Mouse (Mus musculus): ENCODE data around the gene Krt87. TPM values are rescaled to one million over a fixed set of nuclear protein-coding genes. Genes with fewer than 3 reads are reported as not detected.

The Krt87 gene
- polyA plus RNA-seq, 1 experiment from 2014 or later: 0.16 TPM

DNA sequence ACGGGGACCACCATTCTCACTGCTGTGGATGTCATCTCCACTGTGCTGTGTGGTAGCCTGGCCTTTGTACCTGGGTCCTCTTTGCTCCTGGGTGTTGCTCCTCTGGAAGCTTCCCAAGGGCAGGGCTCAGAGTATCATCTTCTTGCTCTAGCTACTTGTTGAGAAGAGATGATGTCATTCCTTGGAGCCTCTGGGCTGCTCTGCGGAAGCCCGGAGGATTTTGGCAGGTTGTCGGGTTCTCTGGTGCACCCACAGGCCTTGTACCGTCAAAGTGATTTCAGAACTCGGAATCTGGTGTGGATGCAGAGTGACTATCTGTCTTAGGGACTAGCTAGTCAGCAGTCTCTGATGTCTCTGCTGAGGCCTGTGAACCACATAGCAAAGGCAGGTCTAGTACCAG lies 53.5 kb downstream of the Krt87 start:
- no peak overlapping the region for H3K4me3 ChIP-seq (ENCODE audit: low read depth, low read length)
- no peak for ATAC-seq
- no peak overlapping the region for H3K4me2 ChIP-seq (replicated peaks; ENCODE audit: low read depth)
- H3K9ac ChIP-seq (ENCODE audit: low read depth, low read length): no peak overlapping the region
- H3K9me3 ChIP-seq (ENCODE audit: control insufficient read depth): no peaks in the 10 kb centered on the region
- H3K4me1 ChIP-seq (replicated peaks; ENCODE audit: control insufficient read depth, insufficient read depth, low read length): peaks cover 5% of the 10 kb centered on the region; the same call in 1 of the 2 replicates
- WGBS: 71% methylated on average over 6 of the region's 6 CpGs
- no peaks in the 10 kb centered on the region for H3K27me3 ChIP-seq (replicated peaks; ENCODE audit: control insufficient read depth, insufficient read depth, low read length)
- H3K36me3 ChIP-seq (ENCODE audit: control insufficient read depth, insufficient read depth): no peaks in the 10 kb centered on the region
- H3K27ac ChIP-seq (ENCODE audit: low read depth, low read length): no peak overlapping the region
- TF ChIP-seq CTCF (IDR thresholded peaks at IDR 0.05; ENCODE audit: low read depth): no peak

DNA sequence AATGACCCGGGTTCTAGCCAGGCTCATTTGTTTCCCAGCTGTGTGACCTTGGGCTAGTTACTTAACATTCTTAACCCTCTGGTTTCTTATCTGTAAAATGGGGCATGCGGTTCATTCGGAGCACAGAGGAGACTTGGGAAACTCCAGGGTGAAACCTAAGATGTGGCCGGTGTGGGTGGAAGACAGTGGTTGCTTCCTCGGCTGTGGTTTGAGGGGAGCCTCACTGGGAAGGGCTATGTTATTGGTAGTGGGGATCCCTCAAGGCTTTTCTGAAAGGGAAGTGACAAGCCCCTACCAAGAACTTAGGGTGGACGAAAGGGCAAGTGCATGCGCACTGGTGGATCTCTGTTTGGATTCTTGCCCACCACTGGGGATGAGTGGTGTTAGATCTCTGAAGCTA lies 54.0 kb downstream of the Krt87 start:
- TF ChIP-seq CTCF (IDR thresholded peaks at IDR 0.05; ENCODE audit: low read depth): no peak
- Histone ChIP-seq H3K9me3 (ENCODE audit: control insufficient read depth) (no peaks in the 10 kb centered on the region), H3K4me3 (ENCODE audit: low read depth, low read length) (no peak overlapping the region), H3K9ac (ENCODE audit: low read depth, low read length) (no peak overlapping the region), H3K4me2 (replicated peaks; ENCODE audit: low read depth) (no peak overlapping the region), H3K36me3 (ENCODE audit: control insufficient read depth, insufficient read depth) (no peaks in the 10 kb centered on the region), H3K27me3 (replicated peaks; ENCODE audit: control insufficient read depth, insufficient read depth, low read length) (no peaks in the 10 kb centered on the region), H3K27ac (ENCODE audit: low read depth, low read length) (no peak overlapping the region), H3K4me1 (replicated peaks; ENCODE audit: control insufficient read depth, insufficient read depth, low read length) (peaks cover 5% of the 10 kb centered on the region; the same call in 1 of the 2 replicates)
- no peak for ATAC-seq
- 77% methylated on average over 7 of the region's 7 CpGs for WGBS

DNA sequence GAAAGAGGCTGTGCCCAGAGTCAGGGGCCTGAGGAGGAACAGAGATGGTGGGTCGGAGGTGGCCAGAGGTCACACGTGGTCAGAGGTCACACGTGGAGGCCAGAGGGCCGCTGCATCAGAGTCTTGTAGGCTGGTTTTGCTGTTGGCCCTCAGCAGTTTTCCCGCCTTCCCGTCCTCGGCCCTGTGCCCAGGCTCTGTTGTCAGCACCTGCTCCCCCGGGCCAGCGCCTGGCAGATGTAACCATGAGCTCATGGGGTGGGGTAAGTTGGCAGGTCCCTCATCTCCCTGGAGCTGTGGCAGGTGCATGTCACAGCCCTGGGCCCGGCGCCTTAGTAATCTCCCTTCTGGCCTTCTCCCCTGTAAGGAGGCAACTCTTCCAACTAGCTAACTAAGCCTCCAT lies 55.8 kb downstream of the Krt87 start:
- Histone ChIP-seq H3K27ac (ENCODE audit: low read depth, low read length) (no peak overlapping the region), H3K27me3 (replicated peaks; ENCODE audit: control insufficient read depth, insufficient read depth, low read length) (no peaks in the 10 kb centered on the region), H3K4me3 (ENCODE audit: low read depth, low read length) (no peak overlapping the region), H3K4me2 (replicated peaks; ENCODE audit: low read depth) (no peak overlapping the region), H3K9me3 (ENCODE audit: control insufficient read depth) (no peaks in the 10 kb centered on the region), H3K9ac (ENCODE audit: low read depth, low read length) (no peak overlapping the region), H3K36me3 (ENCODE audit: control insufficient read depth, insufficient read depth) (no peaks in the 10 kb centered on the region), H3K4me1 (replicated peaks; ENCODE audit: control insufficient read depth, insufficient read depth, low read length) (peaks cover 5% of the 10 kb centered on the region; the same call in 1 of the 2 replicates)
- no peak for ATAC-seq
- WGBS: 73% methylated on average over 11 of the region's 11 CpGs
- no peak for TF ChIP-seq CTCF (IDR thresholded peaks at IDR 0.05; ENCODE audit: low read depth)

DNA sequence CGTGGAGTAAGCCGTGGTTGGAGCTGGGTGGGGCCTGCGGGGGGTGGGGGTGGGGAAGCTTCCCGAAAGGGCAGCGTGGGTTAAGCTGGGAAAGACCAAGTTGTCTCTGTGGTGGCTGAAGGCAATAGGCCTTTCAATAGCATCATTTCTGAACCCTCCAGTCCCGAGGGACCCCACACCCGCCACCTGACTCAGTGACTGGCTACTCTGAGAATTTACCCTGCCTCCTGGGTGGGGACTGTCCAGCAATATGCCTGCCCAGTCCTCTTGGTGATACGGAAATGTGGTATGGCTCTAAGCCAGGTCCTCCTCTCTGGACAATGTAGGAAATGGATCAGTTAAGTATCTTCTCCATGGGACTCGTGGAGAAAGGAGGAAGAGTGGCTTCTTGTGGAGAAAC lies 56.8 kb downstream of the Krt87 start:
- Histone ChIP-seq H3K4me2 (replicated peaks; ENCODE audit: low read depth) (no peak overlapping the region), H3K9me3 (ENCODE audit: control insufficient read depth) (no peaks in the 10 kb centered on the region), H3K4me3 (ENCODE audit: low read depth, low read length) (no peak overlapping the region), H3K27me3 (replicated peaks; ENCODE audit: control insufficient read depth, insufficient read depth, low read length) (no peaks in the 10 kb centered on the region), H3K4me1 (replicated peaks; ENCODE audit: control insufficient read depth, insufficient read depth, low read length) (peaks cover 5% of the 10 kb centered on the region; the same call in 1 of the 2 replicates), H3K27ac (ENCODE audit: low read depth, low read length) (no peak overlapping the region), H3K36me3 (ENCODE audit: control insufficient read depth, insufficient read depth) (no peaks in the 10 kb centered on the region), H3K9ac (ENCODE audit: low read depth, low read length) (no peak overlapping the region)
- no peak for TF ChIP-seq CTCF (IDR thresholded peaks at IDR 0.05; ENCODE audit: low read depth)
- WGBS: 42% methylated on average over 9 of the region's 9 CpGs
- no peak for ATAC-seq

Other genes starting within 250 kb of the Krt87 start
- gene Grasp, start 214.6 kb downstream of the Krt87 start, polyA plus RNA-seq (2015; fragmentation: Nextera tagmentation; extraction: Ambion mirVana): 1.7 and 2.0 TPM in 2 replicates
- gene Nr4a1, start 184.5 kb downstream of the Krt87 start, polyA plus RNA-seq (2015; fragmentation: Nextera tagmentation; extraction: Ambion mirVana): 5.9 and 10.0 TPM in 2 replicates
- gene Atg101, start 154.5 kb downstream of the Krt87 start, polyA plus RNA-seq (2015; fragmentation: Nextera tagmentation; extraction: Ambion mirVana): 46.5 and 50.9 TPM in 2 replicates
- 0.48 and 0.77 TPM in 2 replicates for gene 6030408B16Rik, start 145.6 kb downstream of the Krt87 start, polyA plus RNA-seq (2015; fragmentation: Nextera tagmentation; extraction: Ambion mirVana)
- 0.40 and 0.61 TPM in 2 replicates for gene Krt80, start 68.6 kb downstream of the Krt87 start, polyA plus RNA-seq (2015; fragmentation: Nextera tagmentation; extraction: Ambion mirVana)
- 86.1 and 89.0 TPM in 2 replicates for gene Krt7, start 27.8 kb downstream of the Krt87 start, polyA plus RNA-seq (2015; fragmentation: Nextera tagmentation; extraction: Ambion mirVana)
- gene Krt88, start 8.9 kb upstream of the Krt87 start, polyA plus RNA-seq (2015; fragmentation: Nextera tagmentation; extraction: Ambion mirVana): not detected in 2 replicates
- gene Krt81, start 24.9 kb upstream of the Krt87 start, polyA plus RNA-seq (2015; fragmentation: Nextera tagmentation; extraction: Ambion mirVana): not detected in 2 replicates
- gene Krt86, start 34.7 kb upstream of the Krt87 start, polyA plus RNA-seq (2015; fragmentation: Nextera tagmentation; extraction: Ambion mirVana): not detected in 2 replicates
- gene Krt83, start 52.7 kb upstream of the Krt87 start, polyA plus RNA-seq (2015; fragmentation: Nextera tagmentation; extraction: Ambion mirVana): not detected in 2 replicates
- not detected in 2 replicates for gene Gm49425, start 78.5 kb upstream of the Krt87 start, polyA plus RNA-seq (2015; fragmentation: Nextera tagmentation; extraction: Ambion mirVana)
- 0.21 TPM in 1 of 2 replicates, not detected in the other for gene Krt84, start 94.0 kb upstream of the Krt87 start, polyA plus RNA-seq (2015; fragmentation: Nextera tagmentation; extraction: Ambion mirVana)
- gene Krt82, start 111.9 kb upstream of the Krt87 start, polyA plus RNA-seq (2015; fragmentation: Nextera tagmentation; extraction: Ambion mirVana): not detected in 2 replicates
- 0.20 and 0.21 TPM in 2 replicates for gene Krt90, start 124.1 kb upstream of the Krt87 start, polyA plus RNA-seq (2015; fragmentation: Nextera tagmentation; extraction: Ambion mirVana)
- gene Krt75, start 135.1 kb upstream of the Krt87 start, polyA plus RNA-seq (2015; fragmentation: Nextera tagmentation; extraction: Ambion mirVana): not detected in 2 replicates
- 0.07 TPM in 1 of 2 replicates, not detected in the other for gene Gm5414, start 189.4 kb upstream of the Krt87 start, polyA plus RNA-seq (2015; fragmentation: Nextera tagmentation; extraction: Ambion mirVana)
- gene Gm5478, start 208.6 kb upstream of the Krt87 start, polyA plus RNA-seq (2015; fragmentation: Nextera tagmentation; extraction: Ambion mirVana): not detected in 2 replicates
- gene Krt6b, start 241.5 kb upstream of the Krt87 start, polyA plus RNA-seq (2015; fragmentation: Nextera tagmentation; extraction: Ambion mirVana): 0.34 TPM in 1 of 2 replicates, not detected in the other

All from intestine, postnatal 0 days (tissue).